Mouse (Mus musculus): ENCODE data around the gene Mecom.
"Not testable (repeated sequence)": the region's sequence is repeated elsewhere in the genome, so short reads cannot be mapped to it uniquely, and the experiment has no call there.

Gene Mecom

DNA sequence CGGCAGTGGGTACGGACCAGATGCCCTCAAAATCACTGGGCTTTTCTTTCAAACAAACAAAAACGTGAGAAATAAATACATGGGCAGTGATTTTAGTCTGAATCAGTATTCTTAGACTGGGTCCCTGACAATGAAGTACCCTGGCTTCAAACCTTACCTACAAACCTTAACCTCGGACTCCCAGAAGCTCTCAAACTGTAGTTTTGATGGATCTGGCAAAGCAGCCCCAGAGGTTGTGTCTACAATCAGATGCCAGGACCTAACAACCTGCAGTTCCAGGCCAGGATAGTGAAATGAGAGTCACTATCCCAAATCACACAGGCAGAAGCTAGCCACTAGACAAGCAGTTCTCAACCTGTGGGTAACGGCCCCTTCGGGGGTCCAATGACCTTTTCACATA, 111.2 kb downstream of the Mecom start:
- no peak for DNase-seq

DNA sequence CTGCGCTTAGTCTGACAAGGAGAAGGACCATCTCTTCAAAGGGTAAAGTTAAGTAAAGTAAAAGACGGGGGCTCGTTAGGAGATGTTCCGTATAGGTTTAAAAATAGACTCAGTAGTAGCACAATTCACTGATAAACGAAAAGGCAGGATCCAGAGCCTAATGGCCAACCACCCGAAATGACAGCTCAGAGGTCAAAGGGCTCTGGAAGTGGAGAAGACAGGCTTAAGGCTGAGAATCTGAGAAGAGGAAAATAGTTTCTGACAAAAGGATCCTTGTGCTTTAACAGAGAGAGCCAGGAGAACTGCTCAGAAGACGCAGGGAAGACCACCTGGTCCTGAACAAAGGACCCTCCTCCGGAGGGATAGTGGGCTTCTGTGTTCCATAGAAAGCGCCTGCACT, 111.7 kb downstream of the Mecom start:
- DNase-seq = no peak

DNA sequence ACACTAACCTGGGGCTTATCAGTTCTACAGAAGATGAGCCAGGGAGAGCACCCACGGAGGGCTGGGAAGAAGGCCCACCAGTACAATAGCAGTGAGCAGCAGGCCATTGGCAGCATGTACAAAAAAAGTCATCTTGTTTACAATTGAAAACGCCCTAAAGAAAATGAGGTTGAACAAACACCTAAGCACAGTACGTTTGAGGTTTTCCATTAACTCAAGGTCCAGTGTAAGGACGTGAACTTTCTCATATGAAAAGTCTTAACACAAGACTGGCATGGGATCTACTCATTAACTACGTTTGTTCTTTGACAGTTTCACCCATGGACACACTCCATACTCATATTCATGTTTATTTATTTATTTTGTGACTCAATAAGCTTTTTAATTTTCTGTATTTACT, 118.9 kb downstream of the Mecom start:
- DNase-seq = no peak

DNA sequence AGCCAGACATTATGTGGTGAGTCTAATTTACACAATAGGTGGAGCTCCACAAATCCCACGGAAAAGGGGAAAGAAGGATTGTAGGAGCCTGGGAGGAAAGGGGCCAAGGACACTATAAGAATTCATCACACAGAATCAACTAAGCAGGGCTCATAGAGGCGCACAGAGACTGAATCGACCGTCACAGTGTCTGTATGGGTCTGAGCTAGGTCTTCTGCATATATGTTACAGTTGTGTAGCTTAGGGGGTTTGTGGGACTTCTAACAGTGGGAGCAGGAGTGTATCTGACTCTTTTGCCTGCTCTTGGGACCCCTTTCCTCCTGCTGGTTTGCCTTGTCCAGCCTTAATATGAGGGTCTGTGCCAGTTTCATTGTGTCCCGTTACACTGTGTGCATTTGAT, 123.8 kb downstream of the Mecom start:
- no peak for DNase-seq

DNA sequence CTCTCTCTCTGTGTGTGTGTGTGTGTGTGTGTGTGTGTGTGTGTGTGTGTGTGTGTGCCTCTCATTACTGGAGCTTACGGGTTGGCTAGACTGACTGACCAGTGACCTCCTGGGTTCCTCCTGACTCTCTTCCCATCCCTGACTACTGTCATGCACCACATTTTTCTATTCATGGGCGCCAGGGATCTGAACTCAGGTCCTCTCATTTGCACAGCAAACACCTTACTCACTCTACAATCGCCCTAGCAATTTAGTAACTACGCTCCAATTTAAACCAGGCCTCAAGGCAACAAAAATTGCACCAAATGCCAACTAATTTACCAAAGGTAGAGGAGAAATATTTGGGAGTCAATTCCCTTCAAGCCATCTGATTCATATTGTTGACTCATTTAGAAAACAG, 125.9 kb downstream of the Mecom start:
- not testable (repeated sequence) for DNase-seq

DNA sequence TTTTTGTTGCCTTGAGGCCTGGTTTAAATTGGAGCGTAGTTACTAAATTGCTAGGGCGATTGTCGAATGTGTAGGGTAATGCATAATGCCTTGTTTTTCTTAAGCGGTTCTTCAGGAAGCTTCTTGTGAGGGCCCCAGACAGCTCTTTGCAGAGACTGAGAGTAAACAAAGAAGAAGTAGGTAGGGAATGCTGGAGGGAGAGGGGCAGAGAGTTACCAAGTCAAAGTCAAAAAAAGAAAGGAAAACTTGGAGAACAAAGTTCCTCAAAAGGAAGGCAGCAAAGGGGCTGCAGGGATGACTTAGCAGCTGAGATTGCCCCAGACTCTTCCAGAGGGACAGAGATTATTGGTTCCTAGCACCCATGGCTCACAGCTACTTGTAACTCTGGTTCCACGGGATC, 126.9 kb downstream of the Mecom start:
- no peak for DNase-seq

DNA sequence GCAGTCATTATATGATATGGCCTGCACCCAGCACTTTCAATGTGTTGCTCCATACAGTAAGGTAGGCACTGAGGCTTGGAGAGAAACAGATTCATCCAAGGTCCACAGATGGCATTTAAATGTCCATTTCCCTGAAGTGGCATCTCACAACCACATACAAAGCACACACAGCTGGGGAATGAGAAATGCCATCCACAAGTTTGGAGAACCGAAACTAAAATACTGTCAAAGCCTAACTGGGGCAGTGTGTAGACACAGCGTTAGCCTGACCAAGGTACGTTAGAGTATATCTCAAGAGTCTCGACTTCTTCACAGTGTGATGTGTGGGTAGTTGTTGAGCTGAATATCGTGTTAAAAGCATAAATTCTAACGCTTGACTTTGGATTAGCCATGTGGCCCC, 133.6 kb downstream of the Mecom start:
- no peak for DNase-seq

DNA sequence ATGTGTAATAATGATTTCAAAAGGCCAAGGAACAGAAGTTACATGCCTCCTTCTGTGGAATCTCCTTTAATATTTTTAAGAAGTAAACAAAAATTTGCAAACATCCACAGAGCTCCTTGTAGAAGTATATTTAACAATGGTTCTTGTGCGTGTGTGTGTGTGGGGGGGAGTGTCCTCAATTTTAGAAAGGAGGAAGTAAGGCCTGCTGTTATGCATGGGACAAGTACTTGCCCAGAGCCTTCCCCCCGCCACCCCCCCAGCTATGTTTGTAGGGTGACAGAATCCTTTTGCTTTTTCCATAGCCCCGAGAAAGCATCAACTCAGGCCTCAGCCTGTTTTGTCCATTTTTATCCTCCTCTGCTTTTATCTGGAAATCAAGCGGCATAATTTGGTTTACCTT, 137.0 kb downstream of the Mecom start:
- no peak for DNase-seq

DNA sequence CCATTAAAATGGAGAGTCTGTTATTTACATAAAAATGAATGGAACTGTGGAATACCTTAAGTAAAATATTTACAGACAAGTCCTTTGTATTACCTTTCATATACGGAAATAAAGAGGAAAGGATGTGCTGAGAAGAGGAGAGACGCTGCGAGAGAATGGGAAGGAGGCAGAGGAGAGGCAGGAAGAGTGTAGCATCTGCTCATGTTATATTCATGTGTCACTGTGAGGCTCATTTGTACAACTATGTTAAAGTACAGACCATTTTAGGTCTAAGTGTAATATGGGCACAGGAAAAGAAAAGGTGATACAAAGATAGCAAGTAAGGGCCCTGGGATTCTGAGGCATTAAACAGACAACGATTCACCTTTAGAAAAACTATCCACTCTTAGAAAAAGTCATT, 143.0 kb downstream of the Mecom start:
- no peak for DNase-seq

DNA sequence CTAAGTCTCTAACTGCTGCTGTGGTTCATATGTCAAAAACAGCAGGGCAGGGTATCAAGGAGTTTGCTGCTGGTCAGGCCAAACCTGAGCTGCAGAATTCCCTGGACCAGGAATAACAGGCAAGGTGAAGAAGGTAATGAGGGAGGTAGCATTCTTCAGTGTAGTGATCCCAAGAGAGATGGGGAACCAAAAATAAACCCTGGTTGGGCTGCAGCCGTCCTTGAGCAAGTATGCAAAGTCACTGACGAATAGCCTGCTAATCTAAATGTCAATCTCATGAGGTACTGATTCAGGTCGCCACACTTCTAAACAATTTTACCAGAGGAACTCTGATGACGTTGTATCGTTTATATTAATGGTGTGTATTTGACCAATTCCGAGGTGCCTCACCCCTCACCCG, 148.9 kb downstream of the Mecom start:
- no peak for DNase-seq

DNA sequence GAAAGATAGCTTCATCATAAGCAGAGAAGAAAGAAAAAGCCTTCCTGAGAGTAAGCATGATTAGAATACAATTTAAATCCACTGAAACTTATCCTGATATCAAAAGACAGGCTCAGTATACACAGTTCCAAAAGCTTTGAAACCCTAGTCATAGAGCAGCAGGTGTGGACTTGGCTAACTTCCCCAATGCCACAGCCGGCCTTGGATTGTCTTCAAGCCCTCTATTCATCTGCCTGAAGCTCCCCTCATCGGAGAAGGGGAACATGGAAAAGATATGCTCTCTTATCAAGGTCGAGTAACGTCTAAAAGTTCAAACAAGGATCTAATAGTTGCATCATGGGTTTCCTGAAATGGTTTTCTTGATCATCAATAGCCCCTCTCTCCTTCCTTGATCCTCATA, 152.9 kb downstream of the Mecom start:
- no peak for DNase-seq

DNA sequence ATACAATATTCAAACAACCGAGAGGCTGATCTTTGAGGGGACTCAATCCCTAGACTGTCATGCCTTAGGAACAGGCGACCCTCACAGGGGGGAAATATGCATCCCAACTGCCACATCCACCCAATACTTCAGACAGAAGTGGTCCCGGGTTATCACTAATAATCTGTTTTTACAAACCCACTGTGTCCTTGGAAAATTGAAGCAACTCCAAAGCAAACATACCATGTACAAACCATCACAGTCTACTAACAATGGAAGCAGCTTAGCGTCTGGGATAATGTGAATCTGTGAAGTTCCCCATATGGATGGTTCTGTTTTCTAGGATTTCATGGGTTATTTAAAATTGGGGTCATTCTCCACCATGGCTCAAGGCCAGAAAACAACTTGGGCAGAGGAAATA, 155.1 kb downstream of the Mecom start:
- no peak for DNase-seq

DNA sequence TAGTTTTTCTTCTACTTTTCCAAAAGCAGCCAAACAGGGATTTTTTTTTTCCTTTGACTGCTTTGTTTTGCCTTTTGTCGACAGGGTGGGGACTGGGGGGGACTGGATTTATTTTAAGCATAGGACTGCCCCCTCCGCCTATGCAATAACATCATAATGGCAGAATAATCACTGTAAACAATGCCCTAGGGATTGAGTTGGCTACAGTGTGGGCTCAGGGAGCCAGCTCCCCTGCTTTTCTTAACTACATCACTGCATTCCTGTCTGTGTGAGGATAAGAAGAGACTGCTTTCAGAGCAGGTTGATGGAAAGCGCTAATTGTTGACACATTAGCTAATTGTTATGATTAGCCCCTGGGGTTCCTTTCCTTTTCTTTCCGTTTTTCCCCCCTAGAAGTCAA, 155.6 kb downstream of the Mecom start:
- DNase-seq = no peak

DNA sequence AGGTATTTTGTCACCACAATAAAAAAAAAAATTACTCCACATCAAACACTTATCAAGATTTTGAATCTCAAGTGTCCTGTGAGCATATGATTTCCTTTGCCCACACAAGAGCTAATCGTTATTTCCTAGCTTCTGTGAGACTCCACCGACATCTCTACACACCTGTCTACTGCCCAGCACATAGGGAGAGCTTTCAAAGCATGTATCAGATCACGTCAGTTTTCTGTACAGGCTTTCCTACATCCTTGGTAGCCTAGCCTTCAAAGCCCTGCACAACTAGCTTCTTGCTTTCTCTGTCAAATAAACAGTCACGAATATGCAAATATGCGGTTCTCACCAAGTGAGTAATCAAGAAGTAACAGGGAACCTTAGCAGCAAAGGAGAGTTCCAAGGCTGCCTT, 157.5 kb downstream of the Mecom start:
- no peak for DNase-seq

DNA sequence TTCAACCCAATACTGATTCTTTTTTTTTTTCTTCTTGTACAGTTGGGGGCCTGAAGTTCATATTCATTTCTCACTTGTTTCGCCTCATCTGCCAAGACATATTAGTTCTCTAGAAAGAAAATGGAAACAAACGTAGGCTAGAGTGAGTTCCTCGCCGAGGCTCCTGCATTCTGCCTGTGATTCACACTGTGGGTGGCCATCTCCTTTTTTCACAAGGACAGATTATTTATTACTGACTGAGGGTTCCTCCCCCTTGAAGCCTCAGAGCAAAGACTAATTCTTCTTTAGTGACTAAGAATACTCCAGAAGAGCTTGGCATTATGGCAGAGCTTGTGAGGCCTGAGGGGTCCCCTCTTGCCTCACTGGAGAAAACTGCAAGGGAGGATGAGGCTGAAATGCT, 167.5 kb downstream of the Mecom start:
- DNase-seq = no peak

DNA sequence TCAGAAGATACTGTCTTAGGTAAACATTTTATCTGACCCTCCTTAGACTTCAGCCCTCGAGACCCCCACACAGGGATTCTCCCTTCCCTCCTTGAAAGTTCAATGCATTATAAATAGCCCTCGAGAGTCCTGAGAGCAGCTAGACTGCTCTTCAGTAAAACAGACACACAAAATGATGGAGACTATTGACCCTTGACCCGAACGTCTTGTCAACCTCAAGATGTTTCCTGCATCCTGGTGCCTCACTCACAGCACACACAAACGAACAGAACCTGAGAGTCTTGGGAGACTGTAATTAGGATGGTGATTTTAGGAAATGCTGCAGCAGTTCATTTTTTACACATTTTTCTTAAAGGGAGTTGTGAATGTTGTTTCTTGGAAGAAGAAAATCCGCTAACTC, 168.5 kb downstream of the Mecom start:
- no peak for DNase-seq

DNA sequence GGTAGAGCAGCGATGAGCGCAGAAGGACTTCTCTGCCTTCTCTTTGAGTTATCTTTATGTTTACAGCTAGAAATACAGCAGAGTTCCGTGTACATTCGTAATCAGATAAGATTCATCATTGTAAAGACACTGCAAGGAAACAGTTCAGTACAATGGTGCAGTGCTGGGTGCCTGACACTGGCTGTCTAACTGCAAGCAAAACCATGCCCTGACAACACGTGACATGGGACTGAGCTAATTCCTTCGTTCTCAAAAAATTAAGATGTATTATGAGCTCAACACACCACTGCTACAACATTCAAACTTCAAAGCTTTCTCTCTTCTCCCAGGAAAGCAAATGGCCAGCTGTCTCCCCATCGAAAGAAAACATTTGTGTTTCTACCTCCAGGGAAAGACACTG, 176.3 kb downstream of the Mecom start:
- no peak for DNase-seq

DNA sequence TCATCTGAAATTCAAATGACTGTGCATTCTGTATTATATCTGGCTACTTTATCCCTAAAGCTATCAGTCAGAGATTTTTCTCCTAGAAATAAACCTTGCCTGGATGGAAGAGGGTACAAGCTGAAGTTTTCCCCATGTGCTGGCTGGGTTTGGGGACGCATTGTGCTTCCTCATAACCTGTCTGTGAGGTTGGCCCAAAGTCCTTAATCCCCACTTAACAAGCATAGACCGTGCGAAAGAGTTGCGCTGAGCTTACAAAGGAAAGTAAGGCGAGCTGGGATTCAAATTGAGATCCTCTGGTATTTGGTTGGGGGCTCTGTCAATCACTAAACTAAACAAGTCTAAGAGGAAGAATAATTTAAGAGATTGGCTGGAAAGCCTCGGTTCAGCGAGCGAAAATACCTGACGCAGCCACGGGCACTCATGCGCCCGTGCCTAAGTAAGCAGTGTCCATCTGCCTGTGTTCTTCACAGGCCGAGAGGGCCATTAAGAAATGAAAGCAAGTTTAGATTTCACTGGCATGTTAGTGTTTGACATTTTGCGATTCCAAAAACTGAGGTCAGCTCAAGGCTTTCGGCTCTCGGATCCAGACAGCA, 176.8 kb downstream of the Mecom start:
- no peak for DNase-seq

DNA sequence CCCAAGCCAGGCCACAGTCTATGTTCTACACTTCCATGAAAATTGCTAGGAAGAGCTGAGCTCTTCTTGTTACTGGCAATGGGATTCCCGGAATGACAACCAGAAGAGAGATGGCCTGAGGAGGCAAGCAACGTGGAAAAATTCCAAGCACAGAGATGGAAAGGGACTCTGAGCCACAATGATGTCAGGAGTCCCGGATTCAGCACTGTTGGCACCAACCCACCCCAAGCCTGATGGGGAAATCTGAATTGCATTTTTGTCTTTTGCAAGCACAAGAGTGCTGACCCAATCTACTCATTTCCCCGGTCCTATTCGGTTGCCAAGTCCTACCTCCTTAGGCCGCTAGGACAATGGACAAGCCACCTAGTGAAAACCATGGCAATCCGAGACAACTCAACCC, 181.2 kb downstream of the Mecom start:
- no peak for DNase-seq

DNA sequence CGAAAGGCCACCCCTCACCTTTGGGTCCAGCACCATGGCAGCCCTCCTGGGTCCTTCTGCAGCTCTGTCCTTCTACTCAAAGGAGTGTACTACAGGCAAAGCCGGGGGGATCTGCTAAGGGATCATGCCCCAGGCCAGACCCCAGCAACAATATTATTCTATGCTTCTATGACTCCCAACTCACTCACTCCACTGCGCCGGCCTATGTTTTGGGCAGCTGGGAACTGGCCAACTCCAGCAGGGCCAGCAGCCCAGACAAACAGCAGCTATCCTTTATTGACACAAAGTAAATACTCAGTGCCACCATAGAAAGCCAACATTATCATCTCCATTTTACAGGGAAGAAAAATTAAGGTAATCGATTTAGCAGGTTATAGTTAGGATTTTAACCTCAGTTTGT, 186.6 kb downstream of the Mecom start:
- DNase-seq = no peak

DNA sequence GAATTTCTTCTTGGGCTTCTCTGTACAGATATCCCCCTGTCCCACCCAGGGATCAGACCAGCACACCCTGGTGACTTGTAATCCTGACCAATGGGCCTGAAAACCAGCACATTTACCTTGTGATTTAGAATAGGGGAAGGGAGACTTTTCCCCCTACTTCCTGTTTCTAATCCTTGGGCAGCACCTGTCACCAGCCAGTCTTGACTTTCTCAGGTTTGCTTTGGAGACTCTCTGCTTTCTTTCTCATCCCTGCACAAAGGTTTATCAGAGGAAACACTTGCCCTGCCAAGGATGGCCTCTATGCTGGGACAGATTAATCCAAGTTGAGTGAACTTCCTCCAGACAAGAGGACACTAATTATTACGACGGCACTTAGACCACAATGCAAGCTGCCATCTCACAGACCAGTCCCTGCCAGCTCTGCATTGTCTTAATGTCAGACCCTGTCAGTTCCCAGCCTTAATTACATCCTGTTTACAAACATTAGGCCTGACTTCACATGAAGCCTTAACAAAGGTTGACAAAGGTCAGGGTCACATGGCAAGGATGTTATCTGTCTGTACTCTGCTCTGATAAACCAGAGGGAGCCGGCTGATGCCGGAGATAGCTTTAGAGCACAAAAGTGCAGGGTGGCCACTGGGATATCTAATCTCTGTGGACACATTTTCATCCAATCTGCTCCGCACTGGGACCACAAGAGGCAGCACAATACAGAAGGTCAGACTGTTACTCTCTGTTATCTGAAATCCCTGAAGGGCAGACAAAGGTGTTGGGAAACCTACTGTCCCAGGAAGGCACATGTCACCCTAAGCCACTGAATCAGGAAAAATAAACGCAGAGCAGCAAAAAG, 193.7 kb downstream of the Mecom start:
- DNase-seq = no peak

DNA sequence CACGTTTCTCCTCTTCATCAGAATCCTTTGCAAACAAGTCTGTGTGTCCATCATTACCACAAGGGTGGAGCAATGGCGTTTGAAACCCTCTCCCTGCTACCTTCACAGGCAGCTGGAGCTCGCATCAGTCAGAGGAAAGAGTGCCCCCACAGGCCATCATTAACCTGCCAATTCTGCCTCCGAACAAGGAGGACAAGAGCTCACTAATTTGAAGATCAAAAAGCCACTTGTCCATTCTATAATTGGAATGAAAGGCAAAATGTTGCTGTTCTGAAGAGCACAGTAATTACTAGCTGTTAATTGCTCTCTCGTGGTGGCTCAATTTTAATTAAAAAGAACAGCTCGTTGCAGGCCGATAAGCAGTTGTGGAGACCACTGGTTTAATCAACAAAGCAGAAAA, 198.5 kb downstream of the Mecom start:
- no peak for DNase-seq

DNA sequence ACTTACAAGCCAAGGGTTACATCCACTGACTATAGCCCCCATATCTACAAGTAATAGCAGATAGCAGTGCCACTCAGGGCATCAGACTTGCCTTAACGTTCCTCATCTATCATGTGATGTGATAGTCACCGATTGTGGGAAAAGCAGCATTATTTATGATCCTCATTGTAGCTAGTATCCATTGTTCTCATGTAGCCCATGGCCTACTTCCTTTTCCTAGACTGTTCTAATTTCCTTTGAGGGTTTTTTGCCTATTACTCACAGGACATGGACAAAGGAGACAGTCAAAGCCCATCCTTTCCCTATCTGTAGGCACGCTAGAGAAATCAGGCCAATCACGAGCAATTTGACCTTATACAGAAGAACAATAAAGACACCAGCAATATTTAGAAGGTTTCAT, 203.7 kb downstream of the Mecom start:
- DNase-seq = no peak

DNA sequence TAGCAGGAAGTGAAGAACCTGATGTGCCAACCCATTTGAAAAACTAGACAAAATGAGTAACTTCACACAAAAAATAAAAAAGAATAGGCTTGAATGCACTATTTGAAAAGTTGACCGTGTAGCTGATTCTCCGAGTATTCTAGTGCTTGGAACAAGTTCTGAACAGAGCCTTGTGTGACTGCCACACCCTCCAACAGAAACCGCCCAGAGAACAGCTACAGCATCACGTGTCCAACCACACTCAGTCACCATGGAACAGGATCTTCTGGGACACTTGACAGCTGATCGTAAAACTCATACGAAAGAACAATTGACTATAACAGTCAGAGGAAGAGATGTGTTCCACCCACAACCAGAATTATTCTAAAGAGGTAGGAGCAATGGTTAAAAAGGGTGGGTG, 215.5 kb downstream of the Mecom start:
- no peak for DNase-seq

DNA sequence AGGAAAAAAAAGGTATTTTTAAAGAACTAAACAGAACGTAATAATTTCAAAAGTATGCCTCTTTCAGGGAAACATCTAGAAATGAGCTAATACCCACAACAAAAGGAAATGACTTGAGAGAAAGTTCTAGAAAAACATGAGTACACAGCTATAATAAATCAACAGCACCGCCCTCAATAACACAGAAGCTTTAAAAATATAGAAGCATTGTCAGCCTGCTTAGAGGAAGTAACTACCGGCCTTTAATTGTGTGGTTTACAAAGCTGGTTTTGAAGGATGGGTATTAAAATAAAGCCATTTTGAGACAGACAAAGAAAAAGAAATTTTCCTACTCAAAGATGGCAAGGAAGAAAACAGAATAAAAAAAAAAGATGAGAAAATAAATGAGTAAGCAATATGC, 217.3 kb downstream of the Mecom start:
- no peak for DNase-seq
